Mouse (Mus musculus): ENCODE data around the gene Cyth1.

- TF ChIP-seq CTCF (IDR thresholded peaks at IDR 0.05; ENCODE audit: extremely low read depth, insufficient read length, insufficient replicate concordance, low read depth, low read length) (no peak), POLR2A (IDR thresholded peaks at IDR 0.05; ENCODE audit: low read depth, low read length) (no peak)
Measured at GRCm38 (mm10) chr11:118276328-118276727, 27.9 kb upstream of the Cyth1 start.
